Mouse (Mus musculus): ENCODE measurements around the gene Tas1r1. TPM values are rescaled to one million over a fixed set of nuclear protein-coding genes. Genes with fewer than 3 reads are reported as not detected.

The Tas1r1 gene
- total and polyA plus RNA-seq, 3 experiments, result 0.12 to 0.21 TPM; not detected in 1

GRCm38 (mm10) chr4:152022506-152022905, 15.9 kb downstream of the Tas1r1 start:
- Histone ChIP-seq H3K79me2 (ENCODE audit: control insufficient read depth, insufficient read depth, low read length, poor library complexity) (peaks cover 30% of the 10 kb centered on the region), H3K27ac (ENCODE audit: control insufficient read depth, low read depth, low read length) (no peak overlapping the region)
- no peak for TF ChIP-seq HCFC1 (IDR thresholded peaks at IDR 0.05; ENCODE audit: low read depth, low read length)
- TF ChIP-seq USF2 (IDR thresholded peaks at IDR 0.05; ENCODE audit: borderline replicate concordance in 1 of 2, insufficient read depth in 1 of 2, low read depth in 1 of 2, low read length in 2 of 2), result no peak
- TF ChIP-seq TCF12 (IDR thresholded peaks at IDR 0.05; ENCODE audit: low read depth, low read length), result no peak
- TF ChIP-seq CTCF (IDR thresholded peaks at IDR 0.05 in 2 of 3, conservative IDR thresholded peaks at IDR 0.05 in 1 of 3; ENCODE audit: control insufficient read depth in 1 of 3, insufficient read depth in 1 of 3, low read depth in 2 of 3, low read length in 3 of 3, poor library complexity in 1 of 3, severe bottlenecking in 1 of 3), result no peak
- no peak for TF ChIP-seq KAT2A (conservative IDR thresholded peaks at IDR 0.05; ENCODE audit: low read depth, low read length)
- TF ChIP-seq GATA1 (IDR thresholded peaks at IDR 0.05; ENCODE audit: low read depth, low read length), result no peak
- TF ChIP-seq JUND (IDR thresholded peaks at IDR 0.05; ENCODE audit: low read depth, low read length), result no peak
- no peak for TF ChIP-seq GABPA (IDR thresholded peaks at IDR 0.05; ENCODE audit: low read depth, low read length)
- TF ChIP-seq BHLHE40 (IDR thresholded peaks at IDR 0.05; ENCODE audit: borderline replicate concordance, low read depth, low read length), result no peak
- TF ChIP-seq UBTF (IDR thresholded peaks at IDR 0.05; ENCODE audit: borderline replicate concordance, insufficient read depth, low read depth, low read length), result no peak
- TF ChIP-seq RAD21 (IDR thresholded peaks at IDR 0.05; ENCODE audit: low read depth, low read length), result no peak
- TF ChIP-seq POLR2AphosphoS5 (IDR thresholded peaks at IDR 0.05; ENCODE audit: borderline replicate concordance, low read depth, low read length), result no peak
- TF ChIP-seq TAL1 (IDR thresholded peaks at IDR 0.05; ENCODE audit: low read length), result no peak
- TF ChIP-seq POLR2A (IDR thresholded peaks at IDR 0.05; ENCODE audit: control insufficient read depth in 1 of 2, insufficient read depth in 1 of 2, low read depth in 1 of 2, low read length in 2 of 2, poor library complexity in 1 of 2), result no peak
- no peak for TF ChIP-seq ELF1 (IDR thresholded peaks at IDR 0.05; ENCODE audit: low read depth, low read length)
- TF ChIP-seq E2F4 (IDR thresholded peaks at IDR 0.05; ENCODE audit: borderline replicate concordance, low read depth, low read length), result no peak
- no peak for TF ChIP-seq ZNF384 (IDR thresholded peaks at IDR 0.05; ENCODE audit: low read depth, low read length)

DNA sequence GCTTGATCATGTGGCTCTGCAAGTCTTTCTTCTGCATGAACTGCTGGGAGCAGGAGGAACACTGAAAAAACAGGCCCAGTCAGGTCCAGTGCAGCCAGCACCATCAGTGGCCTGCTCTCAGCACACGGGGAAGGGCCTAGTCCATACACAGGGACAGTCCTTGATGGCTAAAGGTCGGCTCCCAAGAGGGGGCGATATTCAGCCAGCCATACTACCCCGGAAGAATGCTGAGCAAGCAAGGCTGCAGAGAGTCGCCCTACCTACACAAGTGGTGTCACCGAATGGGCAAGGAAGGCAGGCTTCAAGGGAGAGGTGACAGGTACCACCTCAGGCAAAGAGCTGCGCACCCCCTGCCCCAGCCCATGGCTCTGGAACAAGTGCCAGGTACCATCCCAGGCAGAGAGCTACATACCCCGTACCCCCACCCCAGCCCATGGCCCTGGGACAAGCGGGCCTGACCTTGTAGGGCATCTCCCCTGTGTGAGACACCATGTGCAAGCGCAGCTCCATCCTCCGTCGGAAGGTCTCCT, 16.7 kb downstream of the Tas1r1 start:
- no peak overlapping the region for H3K4me3 ChIP-seq (ENCODE audit: control insufficient read depth in 1 of 2, insufficient read depth in 1 of 2, low read depth in 2 of 2, low read length in 2 of 2)
- no peak overlapping the region for H3K9ac ChIP-seq (ENCODE audit: control insufficient read depth, low read depth, low read length, poor library complexity, severe bottlenecking)
- H3K36me3 ChIP-seq (ENCODE audit: control insufficient read depth in 1 of 2, insufficient read depth in 2 of 2, low read length in 2 of 2), result peaks cover 0 to 14% of the 10 kb centered on the region in 2 experiments; a peak in 2 of 4 replicates
- H3K9me3 ChIP-seq (replicated peaks; ENCODE audit: insufficient read depth, low read length), result no peaks in the 10 kb centered on the region
- TF ChIP-seq RCOR1 (IDR thresholded peaks at IDR 0.05; ENCODE audit: low read depth, low read length) (no peak), MAFK (IDR thresholded peaks at IDR 0.05; ENCODE audit: borderline replicate concordance, low read depth, low read length) (0 out of 2 replicates have a peak, but pooled peaks have one; percentile 25), CTCF (IDR thresholded peaks at IDR 0.05 in 2 of 3, conservative IDR thresholded peaks at IDR 0.05 in 1 of 3; ENCODE audit: control insufficient read depth in 1 of 3, insufficient read depth in 1 of 3, low read depth in 2 of 3, low read length in 3 of 3, poor library complexity in 1 of 3, severe bottlenecking in 1 of 3) (peak in 2 of 3 experiments; percentile 6 to 26; a peak in 2 of 6 replicates)
- no peaks in the 10 kb centered on the region for H3K27me3 ChIP-seq (ENCODE audit: control insufficient read depth in 1 of 2, insufficient read depth in 2 of 2, low read length in 2 of 2)
- DNase-seq (ENCODE audit: low read depth, low spot score), result no peak
- H3K27ac ChIP-seq (ENCODE audit: control insufficient read depth, low read depth, low read length), result no peak overlapping the region
- H3K79me2 ChIP-seq (ENCODE audit: control insufficient read depth, insufficient read depth, low read length, poor library complexity), result peaks cover 23% of the 10 kb centered on the region
- H3K4me1 ChIP-seq (ENCODE audit: control insufficient read depth in 1 of 2, insufficient read depth in 2 of 2, low read length in 2 of 2), result peaks cover 0 to 21% of the 10 kb centered on the region in 2 experiments; a peak in 3 of 4 replicates

More at GRCm38 (mm10) chr4:152022506-152022905, 15.9 kb downstream of the Tas1r1 start:
- Histone ChIP-seq H3K4me3 (ENCODE audit: control insufficient read depth in 1 of 2, insufficient read depth in 1 of 2, low read depth in 2 of 2, low read length in 2 of 2) (no peak overlapping the region), H3K36me3 (ENCODE audit: control insufficient read depth in 1 of 2, insufficient read depth in 2 of 2, low read length in 2 of 2) (peaks cover 0 to 15% of the 10 kb centered on the region in 2 experiments; a peak in 2 of 4 replicates), H3K9me3 (replicated peaks; ENCODE audit: insufficient read depth, low read length) (no peaks in the 10 kb centered on the region), H3K27me3 (ENCODE audit: control insufficient read depth in 1 of 2, insufficient read depth in 2 of 2, low read length in 2 of 2) (no peaks in the 10 kb centered on the region), H3K4me1 (ENCODE audit: control insufficient read depth in 1 of 2, insufficient read depth in 2 of 2, low read length in 2 of 2) (peaks cover 0 to 22% of the 10 kb centered on the region in 2 experiments; a peak in 3 of 4 replicates), H3K9ac (ENCODE audit: control insufficient read depth, low read depth, low read length, poor library complexity, severe bottlenecking) (no peak overlapping the region)
- no peak for DNase-seq (ENCODE audit: low read depth, low spot score)
